Mouse (Mus musculus): ENCODE results near the gene Zfp950.

DNA sequence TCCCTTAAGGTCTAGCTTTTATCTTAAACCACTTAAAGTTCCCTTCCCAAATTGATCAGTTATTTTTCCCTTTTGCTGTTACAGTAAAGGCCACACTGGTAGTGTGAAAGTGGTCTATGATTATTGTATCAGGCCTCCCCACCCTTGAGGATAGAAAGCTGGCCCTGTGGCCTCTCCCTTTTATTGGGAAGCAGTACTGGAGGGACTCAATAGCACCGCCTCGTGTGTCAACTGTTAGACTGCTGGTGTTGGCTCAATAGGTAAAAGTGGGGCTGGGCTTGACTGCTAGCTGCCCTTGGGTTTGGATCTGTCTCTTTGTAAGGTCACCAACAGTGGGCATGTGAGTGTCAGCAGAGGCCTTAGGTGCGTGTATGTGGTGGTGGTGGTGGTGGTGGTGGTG is 76.3 kb downstream of the Zfp950 start:
- TF ChIP-seq FLI1 (IDR thresholded peaks at IDR 0.05; ENCODE audit: low read length) (no peak), GATA1 (IDR thresholded peaks at IDR 0.05; ENCODE audit: borderline replicate concordance, low read length) (no peak)
